Mouse (Mus musculus) heart, embryonic 13.5 days (tissue): ENCODE measurements around the gene Sez6l. TPM values are rescaled to one million over a fixed set of nuclear protein-coding genes. Genes with fewer than 3 reads are reported as not detected.

ENCODE experiments used
- ATAC-seq: fragments of 200-750 bp; cut with Nextera tagmentation; 2 replicates; pipeline ENCODE4 v1.8.0; 2017; ENCODE audit warnings: moderate TSS enrichment; ENCODE audit not compliant: insufficient number of reproducible peaks, low FRiP score, low TSS enrichment; ENCODE audit errors: extremely low read depth
- H3K27ac ChIP-seq: fragments of 300-500 bp; sonication (generic); replicated peaks from 2 replicates; pipeline ENCODE4 v1.5.1; 2015; ENCODE audit warnings: moderate library complexity, mild to moderate bottlenecking, inconsistent platforms
- H3K27me3 ChIP-seq: fragments of 300-500 bp; sonication (generic); replicated peaks from 2 replicates; pipeline ENCODE4 v1.6.1; 2015; ENCODE audit warnings: mild to moderate bottlenecking, inconsistent platforms
- H3K36me3 ChIP-seq: fragments of 300-500 bp; sonication (generic); 2 replicates; pipeline ENCODE4 v1.6.1; 2015; ENCODE audit warnings: mild to moderate bottlenecking, inconsistent platforms
- H3K4me1 ChIP-seq: fragments of 300-500 bp; sonication (generic); 2 replicates; pipeline ENCODE4 v1.6.1; 2015; ENCODE audit warnings: inconsistent platforms
- H3K4me2 ChIP-seq: fragments of 300-500 bp; sonication (generic); 2 replicates; pipeline ENCODE4 v1.6.1; 2015; ENCODE audit warnings: inconsistent platforms, mild to moderate bottlenecking, moderate library complexity
- H3K4me3 ChIP-seq: fragments of 300-500 bp; sonication (generic); 2 replicates; pipeline ENCODE4 v1.5.1; 2015; ENCODE audit warnings: moderate library complexity, mild to moderate bottlenecking, inconsistent platforms
- H3K9ac ChIP-seq: fragments of 300-500 bp; sonication (generic); 2 replicates; pipeline ENCODE4 v1.6.1; 2015; ENCODE audit warnings: inconsistent platforms, mild to moderate bottlenecking, moderate library complexity
- H3K9me3 ChIP-seq: fragments of 300-500 bp; sonication (generic); 2 replicates; pipeline ENCODE4 v1.6.1; 2016; ENCODE audit warnings: inconsistent platforms
- WGBS: fragments of 180-500 bp; shearing (Covaris S2); methylation state at CpG from one replicate; pipeline ENCODE4 v1.1.7; 2015; ENCODE audit warnings: mixed read lengths; 5-methylcytosine and 5-hydroxymethylcytosine counted together
- polyA plus RNA-seq: library from polyadenylated mRNA; unstranded; fragments of >200 nt; fragmentation: Nextera tagmentation; extraction: Ambion mirVana; gene quantifications from 2 replicates; pipeline ENCODE4 v1.2.1, GENCODE M21; 2015

The Sez6l gene
- polyA plus RNA-seq, 1 experiment from 2014 or later = 0.33 TPM

DNA sequence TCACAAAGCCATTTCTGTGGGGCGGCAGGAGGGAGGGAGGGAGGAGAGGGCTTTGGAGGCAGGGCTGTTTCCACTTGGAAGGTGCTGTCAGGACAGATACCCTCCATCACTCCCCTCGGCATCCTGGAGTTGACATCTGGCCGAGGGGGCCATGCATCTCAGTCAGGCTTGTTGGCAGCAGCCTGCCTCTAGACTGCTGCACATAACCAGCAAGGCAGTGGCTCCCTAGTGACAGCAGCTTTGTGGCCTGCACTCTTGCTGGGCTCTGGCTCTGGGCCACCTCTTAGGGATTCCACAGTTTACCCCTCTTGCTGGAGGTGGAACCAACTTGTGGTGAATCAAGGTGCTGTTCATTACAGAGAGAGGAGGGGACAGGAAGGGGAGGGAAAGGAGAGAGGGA, 26.6 kb upstream of the Sez6l start:
- no peak overlapping the region for H3K4me3 ChIP-seq
- H3K27me3 ChIP-seq = peaks cover 88% of the 10 kb centered on the region
- 0 out of 2 replicates have a peak, but pooled peaks cover 7% of the 10 kb centered on the region for H3K4me1 ChIP-seq
- H3K9ac ChIP-seq = no peak overlapping the region
- H3K36me3 ChIP-seq = no peaks in the 10 kb centered on the region
- ATAC-seq = no peak
- no peaks in the 10 kb centered on the region for H3K9me3 ChIP-seq
- no peak overlapping the region for H3K4me2 ChIP-seq
- H3K27ac ChIP-seq = no peak overlapping the region
- WGBS = 20% methylated on average over 3 of the region's 3 CpGs

DNA sequence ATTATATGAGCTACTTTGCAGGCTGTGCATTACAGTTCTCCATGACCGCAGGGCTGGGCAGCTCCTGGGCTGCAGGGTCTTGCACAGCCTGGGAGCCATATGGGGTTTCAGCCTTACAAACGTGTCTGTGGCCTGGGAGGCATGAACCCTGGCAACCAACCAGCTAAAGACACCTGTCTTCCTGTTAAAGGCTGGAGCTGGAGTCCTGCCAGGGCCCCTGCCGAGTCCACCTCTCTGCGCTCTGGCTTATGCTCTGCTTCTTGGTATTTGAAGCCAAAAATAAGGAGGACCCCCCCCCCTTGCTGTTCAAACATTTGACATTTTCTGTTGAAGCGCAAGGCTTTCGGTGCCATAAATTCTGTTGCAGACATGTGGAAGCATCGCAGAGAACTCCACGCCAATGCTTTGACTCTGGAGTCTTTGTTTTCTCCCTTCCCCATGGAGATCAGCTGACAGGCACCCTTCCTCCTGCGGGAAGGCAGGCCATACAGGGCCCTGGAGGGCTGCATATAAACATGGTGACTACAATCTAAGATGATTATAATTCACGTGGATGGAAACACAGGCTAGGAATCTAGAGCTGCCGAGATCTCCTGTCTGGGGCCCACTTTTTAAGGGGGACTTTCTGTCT, 23.4 kb upstream of the Sez6l start:
- no peaks in the 10 kb centered on the region for H3K9me3 ChIP-seq
- ATAC-seq = no peak
- H3K36me3 ChIP-seq = no peaks in the 10 kb centered on the region
- 48% methylated on average over 11 of the region's 11 CpGs for WGBS
- no peak overlapping the region for H3K4me2 ChIP-seq
- peaks cover 72% of the 10 kb centered on the region for H3K27me3 ChIP-seq
- no peaks in the 10 kb centered on the region for H3K4me1 ChIP-seq
- H3K9ac ChIP-seq = no peak overlapping the region
- H3K27ac ChIP-seq = no peak overlapping the region
- no peak overlapping the region for H3K4me3 ChIP-seq

DNA sequence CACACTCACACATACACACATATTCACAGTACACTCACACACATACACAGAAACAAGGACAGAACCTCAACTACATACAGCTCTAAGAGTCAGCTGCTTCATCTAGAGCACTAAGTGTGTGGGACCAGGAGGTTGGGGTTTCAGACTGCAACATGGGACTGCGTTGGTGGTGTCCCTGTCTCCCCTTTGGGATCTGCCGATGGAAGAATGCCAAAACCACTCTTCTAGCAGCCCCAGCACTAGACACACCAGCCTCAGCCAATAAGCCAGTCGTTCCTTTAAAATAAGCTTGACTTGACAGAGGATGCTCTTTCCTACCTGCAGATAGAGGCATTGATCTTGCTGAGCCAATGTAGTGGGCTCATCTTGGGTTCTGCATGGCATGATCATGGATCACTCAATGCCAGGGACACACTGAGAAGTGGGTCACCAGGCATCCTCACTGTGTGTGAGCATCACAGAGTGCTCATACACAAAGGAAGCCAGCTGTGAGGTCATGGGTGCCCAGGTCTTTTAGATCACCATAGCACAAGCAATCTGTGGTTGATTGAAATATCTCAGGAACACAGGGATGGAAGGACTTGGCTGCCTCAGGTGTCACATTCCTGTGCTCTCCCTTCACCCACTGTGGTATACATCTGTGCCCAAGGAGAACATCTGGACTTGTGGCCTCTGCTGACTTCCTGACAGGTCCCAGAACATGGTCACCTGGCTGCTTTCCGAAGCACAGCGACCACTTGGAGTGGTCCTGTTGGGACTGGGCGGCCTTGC, 22.7 kb upstream of the Sez6l start:
- Histone ChIP-seq H3K4me2 (no peak overlapping the region), H3K9me3 (no peaks in the 10 kb centered on the region), H3K9ac (no peak overlapping the region), H3K4me3 (no peak overlapping the region), H3K4me1 (no peaks in the 10 kb centered on the region), H3K36me3 (no peaks in the 10 kb centered on the region), H3K27ac (no peak overlapping the region), H3K27me3 (peaks cover 72% of the 10 kb centered on the region)
- WGBS = 81% methylated on average over 6 of the region's 6 CpGs
- no peak for ATAC-seq

DNA sequence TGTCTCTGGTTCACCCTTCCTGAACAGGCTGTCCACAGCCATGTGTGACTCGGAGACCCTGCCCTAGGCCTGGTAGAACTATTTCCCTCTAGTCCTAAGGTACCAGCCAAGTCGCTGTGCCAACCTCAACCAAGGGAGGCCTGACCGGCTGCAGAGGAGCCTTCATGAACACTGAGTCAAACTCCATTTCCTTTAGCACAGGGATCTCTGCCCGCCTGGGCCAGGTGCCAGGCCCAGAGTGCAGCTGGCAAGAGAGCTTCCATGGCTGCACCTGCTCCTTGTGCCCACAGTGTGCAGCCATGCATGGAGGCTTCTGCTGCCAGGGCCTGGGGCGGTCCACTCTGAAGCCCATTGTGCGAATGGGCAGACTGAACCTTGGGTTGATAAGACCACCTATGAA, 20.9 kb upstream of the Sez6l start:
- Histone ChIP-seq H3K9ac (no peak overlapping the region), H3K36me3 (no peaks in the 10 kb centered on the region), H3K9me3 (no peaks in the 10 kb centered on the region), H3K4me2 (no peak overlapping the region), H3K4me3 (no peak overlapping the region), H3K27ac (no peak overlapping the region), H3K27me3 (peaks cover 69% of the 10 kb centered on the region), H3K4me1 (no peaks in the 10 kb centered on the region)
- 78% methylated on average over 6 of the region's 6 CpGs for WGBS
- no peak for ATAC-seq

DNA sequence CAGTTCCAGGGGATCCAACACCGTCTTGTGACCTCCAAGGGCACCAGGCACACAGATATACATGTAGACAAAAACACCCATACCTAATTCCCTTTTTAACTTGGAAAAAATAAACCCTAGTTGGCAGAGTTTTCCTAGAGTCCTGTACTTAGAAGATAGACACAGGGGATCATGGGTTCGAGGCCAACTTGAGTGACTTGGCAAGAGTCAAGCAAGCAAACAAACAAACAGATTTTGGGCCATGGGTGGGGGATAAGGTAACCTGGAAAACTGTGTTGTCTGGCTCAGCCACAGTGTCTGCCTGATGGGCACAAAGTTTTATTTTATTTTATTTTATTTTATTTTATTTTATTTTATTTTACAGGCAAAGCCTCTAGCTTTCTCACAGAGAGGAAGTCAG, 20.3 kb upstream of the Sez6l start:
- H3K9me3 ChIP-seq = no peaks in the 10 kb centered on the region
- no peak for ATAC-seq
- no peak overlapping the region for H3K4me3 ChIP-seq
- WGBS = 61% methylated on average over 2 of the region's 2 CpGs
- no peak overlapping the region for H3K27ac ChIP-seq
- no peaks in the 10 kb centered on the region for H3K36me3 ChIP-seq
- H3K9ac ChIP-seq = no peak overlapping the region
- peaks cover 69% of the 10 kb centered on the region for H3K27me3 ChIP-seq
- H3K4me2 ChIP-seq = no peak overlapping the region
- no peaks in the 10 kb centered on the region for H3K4me1 ChIP-seq

DNA sequence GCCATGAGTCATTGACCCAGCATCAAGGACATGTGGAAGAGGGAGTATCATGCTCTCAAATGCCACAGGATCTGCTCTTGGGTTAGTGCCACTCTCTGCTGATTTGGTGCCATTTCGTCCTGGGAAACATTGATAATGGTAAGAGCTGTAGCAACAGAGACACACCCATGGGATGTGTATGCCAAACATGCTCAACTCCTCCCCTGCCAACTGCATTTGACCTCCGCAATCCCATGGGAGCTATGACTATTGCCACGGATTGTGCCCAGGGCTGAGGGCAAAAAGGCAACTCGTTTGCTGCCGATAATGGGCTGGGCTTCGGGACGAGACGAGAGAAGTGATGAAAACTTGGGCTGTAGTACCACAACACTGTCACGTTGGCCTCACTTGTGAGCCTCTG, 19.7 kb upstream of the Sez6l start:
- Histone ChIP-seq H3K9me3 (no peaks in the 10 kb centered on the region), H3K27me3 (peaks cover 69% of the 10 kb centered on the region), H3K4me1 (no peaks in the 10 kb centered on the region), H3K4me3 (no peak overlapping the region), H3K36me3 (no peaks in the 10 kb centered on the region), H3K9ac (no peak overlapping the region), H3K4me2 (no peak overlapping the region), H3K27ac (no peak overlapping the region)
- 76% methylated on average over 9 of the region's 9 CpGs for WGBS
- ATAC-seq = no peak

DNA sequence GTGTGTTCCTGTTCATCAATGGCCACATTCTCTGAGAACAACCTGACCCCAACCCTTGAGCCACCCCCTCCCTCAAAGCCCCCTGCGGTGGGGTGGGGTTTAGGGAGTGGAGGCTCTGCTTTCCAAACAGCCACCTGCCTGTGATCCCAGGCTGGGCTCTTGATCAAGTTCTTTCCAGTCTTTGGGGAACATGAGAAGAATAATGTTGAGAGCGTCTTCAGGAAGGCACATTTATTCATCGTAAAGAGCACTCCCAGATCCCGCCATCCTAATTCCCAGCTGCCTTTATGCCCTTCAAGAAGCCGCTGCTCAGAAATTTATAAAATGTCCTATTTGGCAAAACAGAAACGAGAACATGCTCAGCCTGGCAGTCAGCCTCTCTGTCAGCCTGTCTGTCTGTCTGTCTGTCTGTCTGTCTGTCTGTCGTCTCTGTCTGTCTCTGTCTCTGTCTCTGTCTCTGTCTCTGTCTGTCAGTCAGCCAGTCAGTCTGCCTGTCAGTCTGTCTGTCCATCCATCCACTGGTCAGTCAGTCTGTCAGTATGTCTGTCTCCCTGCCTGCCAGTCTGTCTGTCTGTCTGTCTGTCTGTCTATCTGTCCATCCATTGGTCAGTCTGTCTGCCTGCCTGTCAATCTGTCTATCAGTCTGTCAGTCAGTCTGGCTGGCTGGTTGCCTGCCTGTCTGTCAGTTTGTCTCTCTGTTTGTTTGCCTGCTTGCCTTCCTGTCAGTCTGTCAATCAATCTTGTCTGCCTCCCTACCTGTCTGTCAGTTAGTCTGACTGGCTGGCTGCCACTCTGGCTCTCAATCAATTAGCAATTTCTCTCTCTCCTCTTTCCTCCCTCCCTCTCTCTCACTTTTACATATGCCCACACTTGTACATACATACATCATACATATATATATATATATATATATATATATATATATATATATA, 19.0 kb upstream of the Sez6l start:
- no peaks in the 10 kb centered on the region for H3K36me3 ChIP-seq
- H3K4me1 ChIP-seq = no peaks in the 10 kb centered on the region
- H3K27ac ChIP-seq = no peak overlapping the region
- ATAC-seq = no peak
- H3K9me3 ChIP-seq = no peaks in the 10 kb centered on the region
- no peak overlapping the region for H3K4me2 ChIP-seq
- 74% methylated on average over 7 of the region's 7 CpGs for WGBS
- H3K27me3 ChIP-seq = peaks cover 71% of the 10 kb centered on the region
- H3K4me3 ChIP-seq = no peak overlapping the region
- no peak overlapping the region for H3K9ac ChIP-seq

DNA sequence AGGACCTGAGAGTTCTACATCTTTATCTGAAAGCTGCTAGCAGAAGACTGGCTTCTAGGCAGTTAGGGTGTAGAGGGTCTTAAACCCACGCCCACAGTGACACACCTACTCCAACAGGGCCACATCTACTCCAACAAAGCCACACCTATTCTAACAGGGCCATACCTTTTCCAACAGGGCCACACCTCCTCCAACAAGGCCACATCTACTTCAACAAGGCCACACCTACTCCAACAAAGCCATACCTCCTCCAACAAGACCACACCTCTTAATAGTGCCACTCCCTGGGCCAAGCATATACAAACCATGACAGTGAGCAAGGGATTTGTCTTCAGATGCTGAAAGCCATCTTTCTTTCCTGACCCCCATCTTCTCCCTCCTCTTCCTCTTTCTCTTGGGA, 14.7 kb upstream of the Sez6l start:
- Histone ChIP-seq H3K9me3 (no peaks in the 10 kb centered on the region), H3K4me2 (no peak overlapping the region), H3K36me3 (no peaks in the 10 kb centered on the region), H3K27ac (no peak overlapping the region), H3K27me3 (peaks cover 76% of the 10 kb centered on the region), H3K9ac (no peak overlapping the region), H3K4me1 (no peaks in the 10 kb centered on the region), H3K4me3 (no peak overlapping the region)
- 40% methylated on average over 1 of the region's 1 CpGs for WGBS
- ATAC-seq = no peak

DNA sequence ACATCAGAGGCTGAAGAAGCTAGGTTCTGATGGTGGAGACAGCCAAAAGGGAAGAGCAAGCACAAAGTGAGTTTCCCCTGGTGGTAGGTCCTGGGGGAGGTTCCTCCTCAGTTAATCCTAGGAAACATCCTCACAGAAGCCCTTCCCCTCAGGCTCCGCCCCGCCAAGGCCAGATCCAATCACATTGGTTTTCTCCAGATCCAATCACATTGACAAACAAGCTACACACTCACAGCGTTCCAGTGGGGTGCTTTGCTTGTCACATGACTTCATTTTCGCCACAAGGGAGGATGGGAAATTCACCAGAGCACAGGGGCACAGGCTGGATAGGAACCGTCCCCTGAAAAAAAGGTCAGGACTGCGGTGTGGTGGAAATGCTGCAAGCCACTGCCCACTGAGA, 9.1 kb upstream of the Sez6l start:
- no peak overlapping the region for H3K4me3 ChIP-seq
- 42% methylated on average over 6 of the region's 6 CpGs for WGBS
- no peak for ATAC-seq
- no peak overlapping the region for H3K4me2 ChIP-seq
- no peaks in the 10 kb centered on the region for H3K9me3 ChIP-seq
- no peaks in the 10 kb centered on the region for H3K36me3 ChIP-seq
- H3K27ac ChIP-seq = no peak overlapping the region
- peaks cover 78% of the 10 kb centered on the region for H3K27me3 ChIP-seq
- H3K4me1 ChIP-seq = peaks cover 11% of the 10 kb centered on the region
- no peak overlapping the region for H3K9ac ChIP-seq

DNA sequence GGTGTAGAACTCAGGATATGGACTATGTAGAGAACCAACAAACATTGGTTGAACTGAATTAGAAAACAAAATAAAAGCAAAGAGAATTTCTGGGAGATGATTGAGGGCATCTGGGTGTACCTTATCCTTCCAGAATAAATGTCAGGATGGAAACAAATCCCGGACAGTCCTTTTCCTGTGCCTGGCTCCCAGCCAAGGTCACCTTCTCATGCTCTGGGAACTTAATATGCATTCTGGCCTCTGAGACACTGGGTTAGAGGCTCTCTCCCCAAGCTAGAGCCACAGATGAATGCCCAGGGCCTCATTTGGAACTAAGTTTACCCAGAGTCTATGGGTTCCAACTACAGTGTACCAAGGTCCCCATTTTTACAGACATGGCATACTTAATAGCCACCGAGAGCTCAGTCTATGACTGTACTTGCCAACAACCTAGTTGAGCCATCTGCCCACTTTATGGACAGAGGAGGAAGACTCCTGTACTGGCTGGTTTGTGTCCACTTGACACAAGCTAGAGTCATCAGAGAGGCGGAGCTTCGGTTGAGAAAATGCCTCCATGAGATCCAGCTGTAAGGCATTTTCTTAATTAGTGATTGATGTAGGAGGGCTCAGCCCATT, 7.3 kb upstream of the Sez6l start:
- H3K27ac ChIP-seq = peak overlapping the region; percentile 58
- H3K4me3 ChIP-seq = no peak overlapping the region
- H3K4me2 ChIP-seq = no peak overlapping the region
- 79% methylated on average over 4 of the region's 4 CpGs for whole genome bisulfite sequencing
- no peaks in the 10 kb centered on the region for H3K9me3 ChIP-seq
- peaks cover 81% of the 10 kb centered on the region for H3K27me3 ChIP-seq
- no peaks in the 10 kb centered on the region for H3K36me3 ChIP-seq
- peaks cover 11% of the 10 kb centered on the region for H3K4me1 ChIP-seq
- ATAC-seq = no peak
- no peak overlapping the region for H3K9ac ChIP-seq

DNA sequence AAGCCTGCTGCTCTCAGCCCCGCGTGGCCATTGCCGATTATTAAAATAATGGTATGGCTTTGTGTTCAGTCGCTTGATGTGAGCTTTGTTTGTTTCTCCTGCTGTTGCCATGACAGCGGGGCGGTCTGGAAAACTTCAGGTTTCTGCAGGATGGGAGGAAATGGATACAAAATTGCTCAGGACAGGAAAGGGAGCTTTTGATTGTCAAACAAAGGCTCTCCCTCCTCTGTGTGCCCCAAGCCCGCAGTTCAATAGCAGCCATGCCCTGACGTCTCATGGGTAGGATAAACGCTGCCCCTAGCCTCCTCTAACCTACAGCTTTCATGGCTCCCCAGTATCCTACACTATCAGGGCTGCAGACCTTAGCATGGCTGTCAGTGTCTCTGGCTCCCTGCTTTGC, 6.3 kb upstream of the Sez6l start:
- WGBS = 32% methylated on average over 9 of the region's 9 CpGs
- Histone ChIP-seq H3K9ac (no peak overlapping the region), H3K4me3 (no peak overlapping the region), H3K27ac (peak overlapping the region; percentile 58), H3K4me2 (no peak overlapping the region), H3K4me1 (peaks cover 11% of the 10 kb centered on the region), H3K27me3 (peaks cover 83% of the 10 kb centered on the region), H3K36me3 (no peaks in the 10 kb centered on the region), H3K9me3 (no peaks in the 10 kb centered on the region)
- ATAC-seq = no peak
